Mouse (Mus musculus): ENCODE measurements around the gene Cer1. TPM values are rescaled to one million over a fixed set of nuclear protein-coding genes. Genes with fewer than 3 reads are reported as not detected.

Gene Cer1
- total RNA-seq, 2 experiments from 2014 or later: not detected

- peak; percentile 98 for ATAC-seq (replicated peaks; ENCODE audit: poor library complexity, severe bottlenecking)
These were observed 8.3 kb downstream of the Cer1 start for GRCm38 (mm10) chr4:82876656-82877055.

GRCm38 (mm10) chr4:82875532-82875931, 9.4 kb downstream of the Cer1 start:
- ATAC-seq (replicated peaks; ENCODE audit: poor library complexity, severe bottlenecking): no peak

DNA sequence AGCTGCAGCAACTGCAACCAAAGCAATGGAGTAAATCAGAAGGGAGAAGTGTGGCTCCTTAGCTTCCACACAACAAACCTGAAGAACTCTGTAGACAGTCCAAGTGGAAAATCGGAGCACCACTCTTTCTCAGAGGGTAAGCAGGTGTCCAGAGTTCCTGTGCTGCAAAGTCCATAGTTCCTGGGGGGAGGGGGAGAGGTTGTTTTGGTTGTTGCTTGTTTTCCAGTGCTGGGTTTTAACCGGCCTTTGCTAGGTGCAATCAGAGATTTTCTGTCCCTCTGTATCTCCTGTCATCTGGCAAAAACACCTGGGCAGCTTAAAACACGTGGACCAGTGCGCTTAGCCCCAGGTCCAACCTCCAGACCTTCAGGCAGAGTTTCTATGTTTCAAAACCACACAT, 10.2 kb downstream of the Cer1 start:
- ATAC-seq (replicated peaks; ENCODE audit: poor library complexity, severe bottlenecking): no peak

DNA sequence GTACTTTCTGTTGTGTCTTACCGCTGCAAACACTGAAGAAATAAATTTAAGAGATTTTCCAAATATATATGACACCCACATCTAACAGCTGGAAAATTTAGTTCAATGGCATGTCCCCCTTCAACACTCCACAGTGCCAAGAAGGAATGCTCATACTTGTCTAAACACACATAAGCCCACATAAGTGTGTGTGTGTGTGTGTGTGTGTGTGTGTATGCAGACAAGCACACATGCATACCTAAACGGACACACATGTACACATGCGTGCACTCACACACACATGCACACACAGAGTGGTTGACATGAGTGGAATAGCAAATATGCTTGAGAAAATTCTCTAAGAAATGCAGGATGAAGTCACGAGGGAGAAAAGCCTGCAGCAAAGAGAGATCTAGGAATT, 12.4 kb downstream of the Cer1 start:
- no peak for ATAC-seq (replicated peaks; ENCODE audit: poor library complexity, severe bottlenecking)

- ATAC-seq (replicated peaks; ENCODE audit: poor library complexity, severe bottlenecking): no peak
These were observed 12.8 kb downstream of the Cer1 start for GRCm38 (mm10) chr4:82872121-82872520.

DNA sequence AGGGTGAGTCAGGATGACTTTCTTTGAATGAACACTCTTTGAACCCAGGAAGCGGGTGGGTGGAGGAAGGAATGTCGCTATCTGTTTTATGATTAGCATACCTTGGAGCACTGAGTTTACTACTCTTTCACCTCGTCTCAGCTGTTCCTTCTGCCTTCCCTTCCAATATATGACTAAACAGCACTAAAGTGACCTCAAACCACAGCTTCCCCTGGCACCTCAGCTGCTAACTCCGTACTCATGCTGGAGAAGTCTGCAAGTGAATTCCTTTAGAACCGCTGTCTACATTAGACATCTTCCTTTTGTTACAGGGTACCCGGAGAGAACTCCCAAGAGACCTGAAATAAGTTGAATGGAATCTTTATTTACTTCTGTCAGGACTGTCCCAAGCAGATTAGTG, 14.0 kb downstream of the Cer1 start:
- ATAC-seq (replicated peaks; ENCODE audit: poor library complexity, severe bottlenecking): peak; percentile 89

GRCm38 (mm10) chr4:82867731-82868445, 17.1 kb downstream of the Cer1 start:
- no peak for ATAC-seq (replicated peaks; ENCODE audit: poor library complexity, severe bottlenecking)

DNA sequence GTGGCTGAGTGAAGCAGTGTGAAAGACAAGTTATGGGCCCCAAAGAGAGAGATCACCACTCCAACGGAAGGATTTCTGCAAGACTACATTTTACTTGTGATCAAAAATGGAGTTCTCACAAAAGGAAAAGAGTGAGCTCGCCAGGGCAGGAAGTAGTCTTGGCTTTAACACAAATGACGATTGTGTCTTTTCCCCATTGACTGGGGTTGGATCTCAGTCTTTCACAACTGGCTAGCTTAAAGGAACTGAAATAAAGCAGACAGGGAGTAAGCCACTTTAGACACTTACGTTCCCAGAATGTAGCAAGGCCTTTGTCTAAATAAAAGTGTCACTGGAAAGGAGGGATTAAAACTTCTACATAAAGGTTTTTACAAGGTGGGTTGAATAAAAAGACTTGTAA, 17.8 kb downstream of the Cer1 start:
- ATAC-seq (replicated peaks; ENCODE audit: poor library complexity, severe bottlenecking): peak; percentile 80

- peak; percentile 72 for ATAC-seq (replicated peaks; ENCODE audit: poor library complexity, severe bottlenecking)
These were observed 19.8 kb downstream of the Cer1 start for GRCm38 (mm10) chr4:82864974-82865699.

GRCm38 (mm10) chr4:82863316-82863715, 21.6 kb downstream of the Cer1 start:
- ATAC-seq (replicated peaks; ENCODE audit: poor library complexity, severe bottlenecking): no peak

- ATAC-seq (replicated peaks; ENCODE audit: poor library complexity, severe bottlenecking): no peak
These were observed 23.5 kb downstream of the Cer1 start for GRCm38 (mm10) chr4:82861451-82861850.

GRCm38 (mm10) chr4:82860566-82860965, 24.4 kb downstream of the Cer1 start:
- no peak for ATAC-seq (replicated peaks; ENCODE audit: poor library complexity, severe bottlenecking)

- peak; percentile 85 for ATAC-seq (replicated peaks; ENCODE audit: poor library complexity, severe bottlenecking)
These were observed 25.5 kb downstream of the Cer1 start, which contains the start of gene Zdhhc21 for GRCm38 (mm10) chr4:82859131-82860125. Gene Zdhhc21 (minus strand): TSS chr4:82859958.

- ATAC-seq (replicated peaks; ENCODE audit: poor library complexity, severe bottlenecking): peak; percentile 34
These were observed 26.4 kb downstream of the Cer1 start for GRCm38 (mm10) chr4:82858431-82859010.

DNA sequence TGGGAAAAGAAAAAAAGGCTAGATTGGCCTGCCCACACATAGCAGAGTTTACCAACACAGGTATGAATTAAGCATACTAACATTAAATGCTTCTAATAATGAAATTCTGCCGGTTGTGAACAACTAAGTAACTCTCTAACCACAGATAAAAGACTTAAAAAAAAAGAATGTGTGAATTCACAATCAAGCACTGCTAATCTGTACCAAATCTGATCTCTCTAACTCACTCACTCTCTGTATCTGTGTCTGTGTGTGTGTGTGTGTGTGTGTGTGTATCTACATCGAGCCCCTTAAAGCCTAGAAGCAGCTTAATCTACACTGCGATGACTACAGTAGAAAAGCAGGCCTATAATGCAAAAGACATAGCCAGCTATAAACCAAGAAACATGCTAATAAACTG, 28.0 kb downstream of the Cer1 start:
- no peak for ATAC-seq (replicated peaks; ENCODE audit: poor library complexity, severe bottlenecking)

- ATAC-seq (replicated peaks; ENCODE audit: poor library complexity, severe bottlenecking): no peak
These were observed 31.1 kb downstream of the Cer1 start for GRCm38 (mm10) chr4:82853809-82854208.

DNA sequence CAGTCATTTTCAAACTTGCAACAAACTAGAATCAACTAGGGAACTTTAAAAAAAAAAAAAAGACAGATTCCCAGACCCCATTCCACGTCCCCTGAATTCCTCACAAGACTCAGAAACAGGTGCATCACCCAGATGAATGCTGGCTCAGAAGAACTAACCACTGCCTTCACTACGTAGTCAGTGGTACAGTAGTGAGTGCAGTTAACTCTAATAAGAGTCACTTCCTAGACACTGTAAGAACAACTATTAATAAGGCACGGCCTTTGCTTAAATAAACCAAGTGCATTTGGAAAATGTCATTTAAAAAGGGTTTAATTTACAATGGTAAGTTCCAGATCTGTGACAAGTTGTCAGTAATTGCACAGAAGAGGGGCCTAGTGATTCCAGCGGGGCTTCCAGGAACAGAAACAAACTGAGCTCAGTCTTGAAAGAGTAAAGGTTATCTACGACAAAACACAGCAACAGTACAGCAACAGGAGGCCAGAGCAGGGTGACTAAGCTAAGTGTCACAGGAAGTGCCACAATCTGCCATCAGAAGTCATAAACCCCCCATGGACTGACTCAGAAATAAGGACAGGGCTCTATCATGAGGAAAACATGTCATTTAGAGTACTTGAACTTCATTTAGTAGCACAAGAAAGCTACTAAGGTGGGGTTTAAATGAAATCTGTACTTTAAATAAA, 36.3 kb downstream of the Cer1 start:
- ATAC-seq (replicated peaks; ENCODE audit: poor library complexity, severe bottlenecking): peak; percentile 53; the same call in 1 of the 2 replicates

- ATAC-seq (replicated peaks; ENCODE audit: poor library complexity, severe bottlenecking): no peak
These were observed 47.3 kb downstream of the Cer1 start for GRCm38 (mm10) chr4:82837526-82838240.

Data from granulocyte monocyte progenitor cell, adult 5-6 weeks (primary cell).